Mouse (Mus musculus) brain, embryonic 14.5 days (tissue): ENCODE data around the gene Aif1.

Experiments used
- CTCF ChIP-seq: fragments of 200-500 bp; IDR thresholded peaks from 2 replicates; pipeline ENCODE4 v1.5.1; 2012; ENCODE audit warnings: inconsistent platforms, mild to moderate bottlenecking, moderate library complexity, borderline replicate concordance; ENCODE audit not compliant: insufficient read depth, insufficient read length; ENCODE audit errors: extremely low read depth
- POLR2A ChIP-seq: fragments of 200-500 bp; IDR thresholded peaks from 2 replicates; pipeline ENCODE4 v1.6.1; 2012; ENCODE audit warnings: mild to moderate bottlenecking, inconsistent platforms, borderline replicate concordance; ENCODE audit not compliant: poor library complexity, insufficient read depth, insufficient read length, severe bottlenecking; ENCODE audit errors: extremely low read depth

- TF ChIP-seq POLR2A (no peak), CTCF (no peak)
Measured at GRCm38 (mm10) chr17:35172445-35173234, 3.2 kb downstream of the Aif1 start.
